Mouse (Mus musculus) megakaryocyte, embryonic 14.5 days (primary cell): ENCODE results near the gene Aldh2.

Experiments
- FLI1 ChIP-seq: IDR thresholded peaks from 2 replicates; pipeline ENCODE4 v1.6.1; 2012; ENCODE audit warnings: low read length, inconsistent platforms, mixed read lengths
- GATA1 ChIP-seq: IDR thresholded peaks from 3 replicates; pipeline ENCODE4 v1.6.1; 2012; ENCODE audit warnings: mixed read lengths, low read length, inconsistent platforms, borderline replicate concordance

- no peak for TF ChIP-seq GATA1
- TF ChIP-seq FLI1, result no peak
Measured at GRCm38 (mm10) chr5:121564468-121564895, 29.1 kb downstream of the Aldh2 start.
